Mouse (Mus musculus): ENCODE data around the gene Traf3ip2. TPM values are rescaled to one million over a fixed set of nuclear protein-coding genes. Genes with fewer than 3 reads are reported as not detected.
A peak's percentile ranks its signal among the peaks of the same experiment; 100 is the strongest.

Gene Traf3ip2
- 12.6 and 13.7 TPM in 2 replicates for polyA plus RNA-seq (2016; fragmentation: Nextera tagmentation; extraction: Ambion mirVana)

- peak within 1 kb of the TSS; percentile 65 for H3K4me3 ChIP-seq
- no peak for DNase-seq (ENCODE audit: low spot score)
- H3K36me3 ChIP-seq = peaks cover 9% of the 10 kb centered on the region; the same call in 1 of the 2 replicates
- no peaks in the 10 kb centered on the region for H3K9me3 ChIP-seq
- H3K4me1 ChIP-seq = peaks cover 35% of the 10 kb centered on the region
- H3K27ac ChIP-seq = peak within 1 kb of the TSS; percentile 94
- H3K27me3 ChIP-seq (ENCODE audit: insufficient read depth, poor library complexity, severe bottlenecking) = no peaks in the 10 kb centered on the region
- WGBS = 25% methylated on average over 4 of the region's 4 CpGs
Measured at GRCm38 (mm10) chr10:39612633-39612988, at the start of gene Traf3ip2. Traf3ip2 (plus strand) TSS chr10:39612934.

DNA sequence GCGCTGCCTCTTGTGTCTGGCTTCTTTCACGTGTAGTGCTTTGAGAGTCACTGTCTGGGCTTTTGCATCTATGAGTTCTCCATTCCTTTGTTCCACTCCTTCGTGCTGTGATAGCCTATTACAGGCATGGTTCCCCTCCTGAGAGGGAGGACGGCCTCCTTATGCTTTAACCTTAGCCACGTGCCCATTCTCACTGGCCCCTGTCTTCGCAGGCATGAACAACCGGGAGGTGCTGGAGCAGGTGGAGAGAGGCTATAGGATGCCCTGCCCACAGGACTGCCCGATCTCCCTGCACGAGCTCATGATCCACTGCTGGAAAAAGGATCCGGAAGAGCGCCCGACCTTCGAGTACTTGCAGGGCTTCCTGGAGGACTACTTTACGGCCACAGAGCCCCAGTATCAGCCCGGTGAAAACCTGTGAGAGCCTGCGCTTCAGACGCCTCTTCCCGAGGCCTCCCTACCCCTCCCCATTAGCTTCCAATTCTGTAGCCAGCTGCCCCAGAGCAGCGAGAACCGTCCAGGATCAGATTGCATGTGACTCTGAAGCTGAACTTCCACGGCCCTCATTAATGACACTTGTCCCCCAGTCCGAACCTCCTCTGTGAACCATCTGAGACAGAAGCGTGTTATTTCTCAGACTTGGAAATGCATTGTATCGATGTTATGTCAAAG is 49.0 kb upstream of the Traf3ip2 start:
- Histone ChIP-seq H3K4me1 (peaks cover 59% of the 10 kb centered on the region), H3K4me3 (no peak overlapping the region; the same call in 1 of the 2 replicates), H3K9me3 (no peaks in the 10 kb centered on the region), H3K27me3 (ENCODE audit: insufficient read depth, poor library complexity, severe bottlenecking) (no peaks in the 10 kb centered on the region), H3K27ac (peak overlapping the region; percentile 81), H3K36me3 (0 out of 2 replicates have a peak, but pooled peaks cover 7% of the 10 kb centered on the region)
- no peak for DNase-seq (ENCODE audit: low spot score)
- WGBS = 38% methylated on average over 24 of the region's 24 CpGs

- Histone ChIP-seq H3K27me3 (ENCODE audit: insufficient read depth, poor library complexity, severe bottlenecking) (no peaks in the 10 kb centered on the region), H3K36me3 (0 out of 2 replicates have a peak, but pooled peaks cover 7% of the 10 kb centered on the region), H3K9me3 (no peaks in the 10 kb centered on the region), H3K4me3 (no peak overlapping the region), H3K27ac (no peak overlapping the region), H3K4me1 (peaks cover 53% of the 10 kb centered on the region)
- DNase-seq (ENCODE audit: low spot score) = no peak
- WGBS = 77% methylated on average over 12 of the region's 12 CpGs
Measured at GRCm38 (mm10) chr10:39566901-39567300, 45.8 kb upstream of the Traf3ip2 start.

- no peak overlapping the region for H3K4me3 ChIP-seq
- H3K36me3 ChIP-seq = 0 out of 2 replicates have a peak, but pooled peaks cover 7% of the 10 kb centered on the region
- no peaks in the 10 kb centered on the region for H3K9me3 ChIP-seq
- peak overlapping the region; percentile 30; the same call in 1 of the 2 replicates for H3K27ac ChIP-seq
- DNase-seq (ENCODE audit: low spot score) = no peak
- H3K4me1 ChIP-seq = peaks cover 50% of the 10 kb centered on the region
- WGBS = 68% methylated on average over 4 of the region's 4 CpGs
- no peaks in the 10 kb centered on the region for H3K27me3 ChIP-seq (ENCODE audit: insufficient read depth, poor library complexity, severe bottlenecking)
Measured at GRCm38 (mm10) chr10:39568991-39569390, 43.7 kb upstream of the Traf3ip2 start.

- Histone ChIP-seq H3K27me3 (ENCODE audit: insufficient read depth, poor library complexity, severe bottlenecking) (no peaks in the 10 kb centered on the region), H3K9me3 (no peaks in the 10 kb centered on the region), H3K4me1 (peaks cover 44% of the 10 kb centered on the region), H3K36me3 (0 out of 2 replicates have a peak, but pooled peaks cover 5% of the 10 kb centered on the region), H3K4me3 (no peak overlapping the region), H3K27ac (peak overlapping the region; percentile 47)
- 48% methylated on average over 7 of the region's 7 CpGs for WGBS
- no peak for DNase-seq (ENCODE audit: low spot score)
Measured at GRCm38 (mm10) chr10:39571011-39571410, 41.7 kb upstream of the Traf3ip2 start.

DNA sequence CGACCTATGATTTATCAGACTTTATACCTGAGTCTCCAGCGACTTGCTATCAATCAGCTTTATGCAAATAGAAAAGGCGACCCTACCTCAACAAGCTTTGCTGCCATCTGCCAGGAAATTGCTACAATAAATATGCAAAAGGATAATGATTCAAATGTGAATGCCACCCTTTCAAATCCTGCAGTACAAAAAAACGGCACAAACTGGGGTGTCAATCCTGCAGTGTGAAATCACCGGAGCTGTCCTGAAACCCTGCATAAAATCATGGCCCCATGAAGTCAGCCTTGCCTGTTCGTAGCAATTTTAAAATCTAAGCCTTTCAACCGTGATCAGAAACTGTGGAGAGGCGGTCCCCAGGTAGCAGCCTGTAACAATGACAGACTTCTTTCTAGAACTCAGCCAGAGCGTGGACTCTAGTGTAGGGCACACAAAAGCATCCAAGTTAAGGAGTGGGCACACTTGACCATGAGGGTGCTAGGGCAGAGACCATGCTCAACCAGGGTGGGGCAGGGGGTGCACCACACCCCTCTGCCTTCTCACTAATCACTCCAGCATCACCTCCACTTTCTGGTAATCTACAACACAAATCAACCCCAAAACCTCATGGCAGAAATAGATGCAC is 40.6 kb upstream of the Traf3ip2 start:
- H3K27ac ChIP-seq = peak overlapping the region; percentile 67
- peaks cover 44% of the 10 kb centered on the region for H3K4me1 ChIP-seq
- no peaks in the 10 kb centered on the region for H3K9me3 ChIP-seq
- DNase-seq (ENCODE audit: low spot score) = no peak
- H3K27me3 ChIP-seq (ENCODE audit: insufficient read depth, poor library complexity, severe bottlenecking) = no peaks in the 10 kb centered on the region
- H3K4me3 ChIP-seq = no peak overlapping the region
- 64% methylated on average over 9 of the region's 9 CpGs for WGBS
- 0 out of 2 replicates have a peak, but pooled peaks cover under 1% of the 10 kb centered on the region for H3K36me3 ChIP-seq

- Histone ChIP-seq H3K27me3 (ENCODE audit: insufficient read depth, poor library complexity, severe bottlenecking) (no peaks in the 10 kb centered on the region), H3K4me3 (no peak overlapping the region), H3K36me3 (no peaks in the 10 kb centered on the region), H3K27ac (peak overlapping the region; percentile 67), H3K4me1 (peaks cover 44% of the 10 kb centered on the region), H3K9me3 (no peaks in the 10 kb centered on the region)
- DNase-seq (ENCODE audit: low spot score) = no peak
- 45% methylated on average over 6 of the region's 6 CpGs for WGBS
Measured at GRCm38 (mm10) chr10:39572672-39573051, 40.1 kb upstream of the Traf3ip2 start.

DNA sequence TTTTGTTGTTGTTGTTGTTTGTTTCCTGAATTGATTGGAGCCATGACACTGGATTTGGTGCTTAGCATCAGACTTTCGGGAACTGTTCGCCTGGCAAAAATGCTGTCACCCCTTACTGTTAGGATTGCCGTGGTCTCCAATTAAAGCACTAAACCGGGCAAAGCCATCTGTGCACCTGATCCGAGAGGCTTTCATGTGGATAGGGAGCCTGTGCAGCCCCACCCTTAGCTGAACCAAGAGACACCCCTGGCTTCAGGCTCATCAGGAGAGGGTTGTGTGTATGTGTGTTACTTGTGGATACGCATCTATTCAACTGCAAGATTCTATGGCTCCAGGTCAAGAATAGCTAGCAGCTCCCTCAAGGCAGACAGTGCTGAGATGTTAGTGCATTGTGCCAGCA is 36.3 kb upstream of the Traf3ip2 start:
- Histone ChIP-seq H3K4me3 (no peak overlapping the region), H3K9me3 (no peaks in the 10 kb centered on the region), H3K4me1 (peaks cover 35% of the 10 kb centered on the region), H3K27me3 (ENCODE audit: insufficient read depth, poor library complexity, severe bottlenecking) (no peaks in the 10 kb centered on the region), H3K36me3 (no peaks in the 10 kb centered on the region), H3K27ac (no peak overlapping the region)
- WGBS = 87% methylated on average over 6 of the region's 6 CpGs
- DNase-seq (ENCODE audit: low spot score) = no peak

- Histone ChIP-seq H3K9me3 (no peaks in the 10 kb centered on the region), H3K27me3 (ENCODE audit: insufficient read depth, poor library complexity, severe bottlenecking) (no peaks in the 10 kb centered on the region), H3K4me3 (no peak overlapping the region), H3K27ac (no peak overlapping the region), H3K4me1 (peaks cover 18% of the 10 kb centered on the region), H3K36me3 (no peaks in the 10 kb centered on the region)
- WGBS = 48% methylated on average over 8 of the region's 8 CpGs
- DNase-seq (ENCODE audit: low spot score) = no peak
Measured at GRCm38 (mm10) chr10:39580477-39580876, 32.3 kb upstream of the Traf3ip2 start.

- H3K36me3 ChIP-seq = no peaks in the 10 kb centered on the region
- 80% methylated on average over 2 of the region's 2 CpGs for WGBS
- peaks cover 26% of the 10 kb centered on the region for H3K4me1 ChIP-seq
- no peaks in the 10 kb centered on the region for H3K9me3 ChIP-seq
- no peak overlapping the region for H3K27ac ChIP-seq
- no peak overlapping the region for H3K4me3 ChIP-seq
- no peak for DNase-seq (ENCODE audit: low spot score)
- H3K27me3 ChIP-seq (ENCODE audit: insufficient read depth, poor library complexity, severe bottlenecking) = no peaks in the 10 kb centered on the region
Measured at GRCm38 (mm10) chr10:39582385-39582784, 30.3 kb upstream of the Traf3ip2 start.

DNA sequence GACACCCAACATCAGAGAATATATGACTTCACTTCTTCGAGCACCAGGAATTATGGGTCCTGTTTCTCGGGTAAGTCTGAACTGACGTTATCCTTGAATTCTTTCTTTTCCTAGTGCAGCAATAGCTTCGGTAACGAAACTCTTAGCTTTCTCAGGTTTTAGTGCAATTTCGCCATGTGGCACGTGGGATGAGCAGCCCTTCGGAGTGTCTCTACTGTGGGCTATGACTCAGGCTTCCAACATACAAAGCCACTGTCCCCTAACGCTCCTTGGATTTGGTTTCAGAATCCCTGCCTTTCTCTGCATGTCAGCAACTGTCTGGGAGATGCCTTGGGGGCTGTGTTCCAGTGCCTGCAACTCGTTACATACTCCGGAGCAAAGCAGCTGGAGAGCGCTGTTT is 29.0 kb upstream of the Traf3ip2 start:
- no peaks in the 10 kb centered on the region for H3K36me3 ChIP-seq
- DNase-seq (ENCODE audit: low spot score) = no peak
- no peak overlapping the region for H3K27ac ChIP-seq
- H3K4me3 ChIP-seq = no peak overlapping the region
- H3K27me3 ChIP-seq (ENCODE audit: insufficient read depth, poor library complexity, severe bottlenecking) = no peaks in the 10 kb centered on the region
- H3K4me1 ChIP-seq = peaks cover 33% of the 10 kb centered on the region
- 86% methylated on average over 12 of the region's 12 CpGs for WGBS
- H3K9me3 ChIP-seq = no peaks in the 10 kb centered on the region

- DNase-seq (ENCODE audit: low spot score) = no peak
- WGBS = 60% methylated on average over 5 of the region's 5 CpGs
- no peak overlapping the region; the same call in 1 of the 2 replicates for H3K27ac ChIP-seq
- H3K27me3 ChIP-seq (ENCODE audit: insufficient read depth, poor library complexity, severe bottlenecking) = no peaks in the 10 kb centered on the region
- no peak overlapping the region for H3K4me3 ChIP-seq
- no peaks in the 10 kb centered on the region for H3K9me3 ChIP-seq
- peaks cover 15% of the 10 kb centered on the region for H3K4me1 ChIP-seq
- H3K36me3 ChIP-seq = no peaks in the 10 kb centered on the region
Measured at GRCm38 (mm10) chr10:39587290-39587925, 25.3 kb upstream of the Traf3ip2 start.

Data from heart, embryonic 10.5 days (tissue).